Mouse (Mus musculus) thymus, postnatal 10 days (tissue): ENCODE data around the gene 4930432M17Rik.

Experiments used
- DNase-seq, 2 experiments: peaks; one replicate each; pipeline ENCODE4 v3.0.0; 2021; ENCODE audit warnings: low spot score in 2 of 2

Gene 4930432M17Rik

GRCm38 (mm10) chr3:121670462-121670861, at the start of gene 4930432M17Rik:
Gene 4930432M17Rik, plus strand, starts transcription at chr3:121670762.
- DNase-seq: no peak

GRCm38 (mm10) chr3:121625662-121626061, 44.9 kb upstream of the 4930432M17Rik start:
- DNase-seq: no peak

GRCm38 (mm10) chr3:121626273-121626672, 44.3 kb upstream of the 4930432M17Rik start:
- no peak for DNase-seq

GRCm38 (mm10) chr3:121628245-121628644, 42.3 kb upstream of the 4930432M17Rik start:
- no peak for DNase-seq

GRCm38 (mm10) chr3:121630626-121631025, 39.9 kb upstream of the 4930432M17Rik start:
- no peak for DNase-seq

GRCm38 (mm10) chr3:121634963-121635362, 35.6 kb upstream of the 4930432M17Rik start:
- DNase-seq: no peak

GRCm38 (mm10) chr3:121635505-121635904, 35.1 kb upstream of the 4930432M17Rik start:
- no peak for DNase-seq

- no peak for DNase-seq
These were observed 34.2 kb upstream of the 4930432M17Rik start for GRCm38 (mm10) chr3:121636315-121636714.

GRCm38 (mm10) chr3:121636748-121637147, 33.8 kb upstream of the 4930432M17Rik start:
- DNase-seq: no peak

GRCm38 (mm10) chr3:121637792-121638191, 32.8 kb upstream of the 4930432M17Rik start:
- DNase-seq: no peak

- no peak for DNase-seq
These were observed 32.3 kb upstream of the 4930432M17Rik start for GRCm38 (mm10) chr3:121638241-121638640.

- no peak for DNase-seq
These were observed 30.0 kb upstream of the 4930432M17Rik start for GRCm38 (mm10) chr3:121640611-121641010.

GRCm38 (mm10) chr3:121643236-121643635, 27.3 kb upstream of the 4930432M17Rik start:
- no peak for DNase-seq

GRCm38 (mm10) chr3:121645447-121645846, 25.1 kb upstream of the 4930432M17Rik start:
- no peak for DNase-seq

- no peak for DNase-seq
These were observed 24.1 kb upstream of the 4930432M17Rik start for GRCm38 (mm10) chr3:121646364-121647048.

- DNase-seq: no peak
These were observed 22.3 kb upstream of the 4930432M17Rik start for GRCm38 (mm10) chr3:121648238-121648778.

GRCm38 (mm10) chr3:121650052-121650671, 20.4 kb upstream of the 4930432M17Rik start:
- no peak for DNase-seq

- DNase-seq: no peak
These were observed 18.9 kb upstream of the 4930432M17Rik start for GRCm38 (mm10) chr3:121651710-121652109.

GRCm38 (mm10) chr3:121652186-121652585, 18.4 kb upstream of the 4930432M17Rik start:
- DNase-seq: no peak

- no peak for DNase-seq
These were observed 13.6 kb upstream of the 4930432M17Rik start for GRCm38 (mm10) chr3:121656922-121657321.

- DNase-seq: no peak
These were observed 7.7 kb upstream of the 4930432M17Rik start for GRCm38 (mm10) chr3:121662705-121663469.

- no peak for DNase-seq
These were observed 7.1 kb upstream of the 4930432M17Rik start for GRCm38 (mm10) chr3:121663470-121663847.
